Mouse (Mus musculus) right cerebral cortex, postnatal 25 days (tissue): ENCODE measurements around the gene Gm45213.

Experiments used
- DNase-seq: peaks from one replicate; pipeline ENCODE4 v3.0.0; 2022

Gene Gm45213

GRCm38 (mm10) chr7:66108961-66109854 is 65.8 kb downstream of the Gm45213 start, which contains the start of gene Chsy1:
Chsy1 (plus strand) TSS chr7:66109515.
- peak; percentile 95 for DNase-seq

GRCm38 (mm10) chr7:66109855-66110635 is 66.6 kb downstream of the Gm45213 start:
- peak; percentile 51 for DNase-seq

- DNase-seq: no peak
Observed at GRCm38 (mm10) chr7:66110636-66111112, 67.3 kb downstream of the Gm45213 start.

GRCm38 (mm10) chr7:66111211-66111610 is 67.8 kb downstream of the Gm45213 start:
- DNase-seq: no peak
